Mouse (Mus musculus): ENCODE data around the gene BC067074.

DNA sequence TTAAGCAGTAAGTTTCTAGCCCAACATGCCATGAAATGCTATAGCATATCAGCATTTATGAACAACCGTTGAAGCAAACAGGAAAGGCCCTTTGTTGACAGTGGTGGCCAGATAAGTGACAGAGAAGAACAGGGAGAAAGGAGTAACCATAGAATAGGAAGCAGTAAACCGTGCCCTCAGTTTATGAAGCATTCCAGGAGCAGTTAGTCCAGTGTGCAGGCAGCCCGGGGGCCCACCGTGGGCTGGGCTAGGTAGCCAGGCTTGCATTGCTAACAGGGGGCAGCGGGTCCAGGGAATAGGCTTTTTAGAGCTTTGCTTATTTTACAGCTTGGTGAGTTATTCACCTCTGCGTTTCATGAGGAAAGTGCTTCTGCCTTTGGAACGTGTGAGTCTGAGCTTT lies 39.3 kb downstream of the BC067074 start:
- TF ChIP-seq CTCF (IDR thresholded peaks at IDR 0.05 in 2 of 3, conservative IDR thresholded peaks at IDR 0.05 in 1 of 3; ENCODE audit: control insufficient read depth in 1 of 3, insufficient read depth in 1 of 3, low read depth in 2 of 3, low read length in 3 of 3, poor library complexity in 1 of 3, severe bottlenecking in 1 of 3) (no peak), CHD1 (IDR thresholded peaks at IDR 0.05; ENCODE audit: low read depth, low read length) (no peak), USF1 (IDR thresholded peaks at IDR 0.05; ENCODE audit: low read depth, low read length) (no peak)
